Mouse (Mus musculus): Measurements from ENCODE around the gene Poc1b. TPM values are rescaled to one million over a fixed set of nuclear protein-coding genes. Genes with fewer than 3 reads are reported as not detected.
A peak's percentile ranks its signal among the peaks of the same experiment; 100 is the strongest.
"Not testable (repeated sequence)": the region's sequence is repeated elsewhere in the genome, so short reads cannot be mapped to it uniquely, and the experiment has no call there.

The Poc1b gene
- polyA plus RNA-seq, 1 experiment from 2014 or later: 11.9 TPM

GRCm38 (mm10) chr10:99133321-99133875 is 26.6 kb downstream of the Poc1b start:
- H3K36me3 ChIP-seq: peaks cover 28% of the 10 kb centered on the region
- ATAC-seq (ENCODE audit: low FRiP score): no peak
- 96% methylated on average over 16 of the region's 16 CpGs for WGBS
- H3K9ac ChIP-seq: no peak overlapping the region
- no peaks in the 10 kb centered on the region for H3K27me3 ChIP-seq
- no peak overlapping the region for H3K4me3 ChIP-seq
- no peak overlapping the region for H3K27ac ChIP-seq
- no peaks in the 10 kb centered on the region for H3K9me3 ChIP-seq
- no peak overlapping the region for H3K4me2 ChIP-seq
- H3K4me1 ChIP-seq (replicated peaks): peaks cover 24% of the 10 kb centered on the region

GRCm38 (mm10) chr10:99136337-99136736 is 29.5 kb downstream of the Poc1b start:
- Histone ChIP-seq H3K9me3 (0 out of 2 replicates have a peak, but pooled peaks cover 3% of the 10 kb centered on the region), H3K27ac (no peak overlapping the region), H3K36me3 (peaks cover 26% of the 10 kb centered on the region), H3K27me3 (no peaks in the 10 kb centered on the region), H3K4me3 (no peak overlapping the region), H3K4me2 (no peak overlapping the region), H3K4me1 (replicated peaks) (peaks cover 11% of the 10 kb centered on the region), H3K9ac (no peak overlapping the region)
- whole genome bisulfite sequencing: 69% methylated on average over 5 of the region's 5 CpGs
- ATAC-seq (ENCODE audit: low FRiP score): no peak

GRCm38 (mm10) chr10:99145611-99146010 is 38.8 kb downstream of the Poc1b start:
- Histone ChIP-seq H3K27me3 (no peaks in the 10 kb centered on the region), H3K4me1 (replicated peaks) (no peaks in the 10 kb centered on the region), H3K36me3 (peaks cover 29% of the 10 kb centered on the region), H3K4me3 (no peak overlapping the region), H3K9ac (no peak overlapping the region), H3K27ac (no peak overlapping the region), H3K4me2 (no peak overlapping the region), H3K9me3 (no peaks in the 10 kb centered on the region)
- ATAC-seq (ENCODE audit: low FRiP score): no peak
- WGBS: 81% methylated on average over 8 of the region's 8 CpGs

- no peaks in the 10 kb centered on the region for H3K9me3 ChIP-seq
- ATAC-seq (ENCODE audit: low FRiP score): no peak
- H3K4me2 ChIP-seq: no peak overlapping the region
- no peak overlapping the region for H3K27ac ChIP-seq
- H3K4me3 ChIP-seq: no peak overlapping the region
- WGBS: 94% methylated on average over 8 of the region's 8 CpGs
- H3K27me3 ChIP-seq: no peaks in the 10 kb centered on the region
- peaks cover 29% of the 10 kb centered on the region for H3K36me3 ChIP-seq
- no peaks in the 10 kb centered on the region for H3K4me1 ChIP-seq (replicated peaks)
- no peak overlapping the region for H3K9ac ChIP-seq
These were observed 39.8 kb downstream of the Poc1b start for GRCm38 (mm10) chr10:99146596-99146995.

GRCm38 (mm10) chr10:99150016-99150415 is 43.2 kb downstream of the Poc1b start:
- H3K4me1 ChIP-seq (replicated peaks): no peaks in the 10 kb centered on the region
- H3K4me2 ChIP-seq: no peak overlapping the region
- no peak for ATAC-seq (ENCODE audit: low FRiP score)
- no peak overlapping the region for H3K9ac ChIP-seq
- H3K27me3 ChIP-seq: no peaks in the 10 kb centered on the region
- 91% methylated on average over 6 of the region's 6 CpGs for WGBS
- H3K9me3 ChIP-seq: no peaks in the 10 kb centered on the region
- H3K36me3 ChIP-seq: peaks cover 32% of the 10 kb centered on the region
- H3K4me3 ChIP-seq: no peak overlapping the region
- H3K27ac ChIP-seq: no peak overlapping the region

GRCm38 (mm10) chr10:99151580-99151979 is 44.7 kb downstream of the Poc1b start:
- H3K4me2 ChIP-seq: no peak overlapping the region
- no peak overlapping the region for H3K27ac ChIP-seq
- H3K36me3 ChIP-seq: peaks cover 27% of the 10 kb centered on the region
- no peak for ATAC-seq (ENCODE audit: low FRiP score)
- H3K9me3 ChIP-seq: no peaks in the 10 kb centered on the region
- no peak overlapping the region for H3K9ac ChIP-seq
- H3K27me3 ChIP-seq: no peaks in the 10 kb centered on the region
- 100% methylated on average over 1 of the region's 1 CpGs for WGBS
- H3K4me3 ChIP-seq: no peak overlapping the region
- no peaks in the 10 kb centered on the region for H3K4me1 ChIP-seq (replicated peaks)

GRCm38 (mm10) chr10:99152063-99152462 is 45.2 kb downstream of the Poc1b start:
- Histone ChIP-seq H3K4me3 (no peak overlapping the region), H3K27me3 (no peaks in the 10 kb centered on the region), H3K36me3 (peaks cover 30% of the 10 kb centered on the region), H3K27ac (no peak overlapping the region), H3K4me1 (replicated peaks) (no peaks in the 10 kb centered on the region), H3K9ac (no peak overlapping the region), H3K4me2 (no peak overlapping the region), H3K9me3 (no peaks in the 10 kb centered on the region)
- 95% methylated on average over 6 of the region's 6 CpGs for WGBS
- ATAC-seq (ENCODE audit: low FRiP score): no peak

- Histone ChIP-seq H3K4me3 (no peak overlapping the region), H3K4me1 (replicated peaks) (no peaks in the 10 kb centered on the region), H3K27ac (no peak overlapping the region), H3K9me3 (no peaks in the 10 kb centered on the region), H3K4me2 (no peak overlapping the region), H3K36me3 (peaks cover 28% of the 10 kb centered on the region), H3K9ac (no peak overlapping the region), H3K27me3 (no peaks in the 10 kb centered on the region)
- WGBS: 93% methylated on average over 8 of the region's 8 CpGs
- no peak for ATAC-seq (ENCODE audit: low FRiP score)
These were observed 47.8 kb downstream of the Poc1b start for GRCm38 (mm10) chr10:99154635-99155034.

- WGBS: 92% methylated on average over 5 of the region's 5 CpGs
- Histone ChIP-seq H3K27me3 (no peaks in the 10 kb centered on the region), H3K36me3 (peaks cover 28% of the 10 kb centered on the region), H3K9me3 (no peaks in the 10 kb centered on the region), H3K27ac (no peak overlapping the region), H3K9ac (no peak overlapping the region), H3K4me3 (no peak overlapping the region), H3K4me2 (no peak overlapping the region), H3K4me1 (replicated peaks) (no peaks in the 10 kb centered on the region)
- no peak for ATAC-seq (ENCODE audit: low FRiP score)
These were observed 50.0 kb downstream of the Poc1b start for GRCm38 (mm10) chr10:99156808-99157207.

- not testable (repeated sequence) for H3K4me3 ChIP-seq; H3K4me1 ChIP-seq (replicated peaks); H3K27ac ChIP-seq; ATAC-seq (ENCODE audit: low FRiP score); H3K27me3 ChIP-seq; H3K9ac ChIP-seq; H3K4me2 ChIP-seq; H3K9me3 ChIP-seq
- peaks cover 28% of the 10 kb centered on the region for H3K36me3 ChIP-seq
- 97% methylated on average over 10 of the region's 10 CpGs for WGBS
These were observed 50.9 kb downstream of the Poc1b start for GRCm38 (mm10) chr10:99157697-99158096.

- Histone ChIP-seq H3K27me3 (no peaks in the 10 kb centered on the region), H3K9me3 (no peaks in the 10 kb centered on the region), H3K4me3 (no peak overlapping the region), H3K4me2 (no peak overlapping the region), H3K4me1 (replicated peaks) (no peaks in the 10 kb centered on the region), H3K9ac (no peak overlapping the region), H3K36me3 (peaks cover 9% of the 10 kb centered on the region; the same call in 1 of the 2 replicates), H3K27ac (no peak overlapping the region)
- peak; percentile 50 for ATAC-seq (ENCODE audit: low FRiP score)
- 40% methylated on average over 8 of the region's 8 CpGs for WGBS
These were observed 55.2 kb downstream of the Poc1b start for GRCm38 (mm10) chr10:99161987-99162582.

GRCm38 (mm10) chr10:99163002-99163401 is 56.2 kb downstream of the Poc1b start:
- Histone ChIP-seq H3K4me1 (replicated peaks) (no peaks in the 10 kb centered on the region), H3K4me3 (no peak overlapping the region), H3K9me3 (no peaks in the 10 kb centered on the region), H3K27me3 (no peaks in the 10 kb centered on the region), H3K36me3 (peaks cover 6% of the 10 kb centered on the region; the same call in 1 of the 2 replicates), H3K27ac (no peak overlapping the region), H3K4me2 (no peak overlapping the region), H3K9ac (no peak overlapping the region)
- ATAC-seq (ENCODE audit: low FRiP score): no peak
- 87% methylated on average over 5 of the region's 5 CpGs for WGBS

- no peak overlapping the region for H3K4me3 ChIP-seq
- H3K4me2 ChIP-seq: no peak overlapping the region
- no peaks in the 10 kb centered on the region for H3K27me3 ChIP-seq
- peak; percentile 71 for ATAC-seq (ENCODE audit: low FRiP score)
- H3K9ac ChIP-seq: no peak overlapping the region
- no peak overlapping the region for H3K27ac ChIP-seq
- 35% methylated on average over 13 of the region's 13 CpGs for WGBS
- no peaks in the 10 kb centered on the region for H3K9me3 ChIP-seq
- H3K4me1 ChIP-seq (replicated peaks): 0 out of 2 replicates have a peak, but pooled peaks cover 3% of the 10 kb centered on the region
- H3K36me3 ChIP-seq: peaks cover 5% of the 10 kb centered on the region; the same call in 1 of the 2 replicates
These were observed 58.1 kb downstream of the Poc1b start for GRCm38 (mm10) chr10:99164871-99165477.
